Mouse (Mus musculus) cerebellum, adult 2 months (tissue): ENCODE measurements around the gene Naga.
"Not testable (repeated sequence)": the region's sequence is repeated elsewhere in the genome, so short reads cannot be mapped to it uniquely, and the experiment has no call there.

Experiments
- CTCF ChIP-seq: fragments of 200-500 bp; IDR thresholded peaks from 2 replicates; pipeline ENCODE4 v1.5.1; 2011; ENCODE audit warnings: low read depth, mild to moderate bottlenecking, control low read depth, low read length, moderate library complexity, borderline replicate concordance; ENCODE audit not compliant: insufficient read depth
- POLR2A ChIP-seq: fragments of 200-500 bp; IDR thresholded peaks from 2 replicates; pipeline ENCODE4 v1.6.1; 2011; ENCODE audit warnings: low read length, control low read depth, borderline replicate concordance; ENCODE audit not compliant: insufficient read depth

- not testable (repeated sequence) for TF ChIP-seq CTCF, POLR2A
These were observed 25.1 kb upstream of the Naga start for GRCm38 (mm10) chr15:82363801-82364200.
